Mouse (Mus musculus): ENCODE data around the gene Rras2. TPM values are rescaled to one million over a fixed set of nuclear protein-coding genes. Genes with fewer than 3 reads are reported as not detected.

Rras2 gene
- polyA plus RNA-seq, 1 experiment from 2014 or later = 21.2 TPM

DNA sequence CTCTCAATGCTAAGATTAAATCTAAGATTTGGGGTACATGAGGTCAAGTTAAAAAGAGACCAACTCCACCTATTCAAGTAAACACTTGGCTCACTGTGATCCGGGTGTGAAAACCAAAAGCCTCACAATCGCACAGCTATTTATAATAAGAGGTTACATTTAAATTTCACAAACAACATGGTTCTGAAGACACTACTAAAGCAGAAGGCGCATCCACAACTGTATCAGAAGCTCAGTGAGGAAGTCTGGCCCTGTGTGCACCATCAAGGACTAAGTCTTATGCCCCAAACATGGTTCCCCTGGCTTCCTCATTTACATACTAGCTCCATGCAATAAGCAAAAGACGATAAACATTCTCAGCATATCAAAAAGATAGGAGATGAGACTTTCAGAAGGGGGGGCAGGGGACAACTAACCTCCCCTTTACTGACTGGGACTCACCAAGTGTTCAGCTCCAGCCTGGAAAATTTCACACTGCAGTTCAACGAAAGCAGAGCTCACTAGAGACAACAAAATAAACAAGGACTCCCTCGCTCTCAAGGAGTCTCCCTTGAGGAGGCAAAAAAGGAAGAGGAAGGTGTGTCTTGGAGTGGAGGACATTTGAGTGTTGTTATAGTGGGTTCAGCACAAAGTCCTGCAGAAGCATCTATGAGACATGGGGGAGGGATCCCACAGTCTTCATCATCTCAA, 31.4 kb downstream of the Rras2 start:
- no peak for ATAC-seq (ENCODE audit: insufficient number of reproducible peaks, insufficient read depth, low FRiP score, low TSS enrichment, low read depth)
- no peak overlapping the region for H3K27ac ChIP-seq
- 79% methylated on average over 6 of the region's 6 CpGs for WGBS
- no peak overlapping the region for H3K4me3 ChIP-seq
- no peak overlapping the region for H3K4me2 ChIP-seq
- H3K27me3 ChIP-seq = no peaks in the 10 kb centered on the region
- H3K9me3 ChIP-seq = no peaks in the 10 kb centered on the region
- H3K9ac ChIP-seq = no peak overlapping the region
- peaks cover 35% of the 10 kb centered on the region for H3K4me1 ChIP-seq
- no peaks in the 10 kb centered on the region for H3K36me3 ChIP-seq

GRCm38 (mm10) chr7:114083760-114084159, 33.8 kb downstream of the Rras2 start:
- no peak overlapping the region for H3K9ac ChIP-seq
- H3K27me3 ChIP-seq = no peaks in the 10 kb centered on the region
- WGBS = 72% methylated on average over 3 of the region's 3 CpGs
- no peak overlapping the region for H3K4me2 ChIP-seq
- H3K36me3 ChIP-seq = no peaks in the 10 kb centered on the region
- no peak overlapping the region for H3K27ac ChIP-seq
- H3K4me3 ChIP-seq = no peak overlapping the region
- no peak for ATAC-seq (ENCODE audit: insufficient number of reproducible peaks, insufficient read depth, low FRiP score, low TSS enrichment, low read depth)
- H3K9me3 ChIP-seq = no peaks in the 10 kb centered on the region
- peaks cover 32% of the 10 kb centered on the region for H3K4me1 ChIP-seq

DNA sequence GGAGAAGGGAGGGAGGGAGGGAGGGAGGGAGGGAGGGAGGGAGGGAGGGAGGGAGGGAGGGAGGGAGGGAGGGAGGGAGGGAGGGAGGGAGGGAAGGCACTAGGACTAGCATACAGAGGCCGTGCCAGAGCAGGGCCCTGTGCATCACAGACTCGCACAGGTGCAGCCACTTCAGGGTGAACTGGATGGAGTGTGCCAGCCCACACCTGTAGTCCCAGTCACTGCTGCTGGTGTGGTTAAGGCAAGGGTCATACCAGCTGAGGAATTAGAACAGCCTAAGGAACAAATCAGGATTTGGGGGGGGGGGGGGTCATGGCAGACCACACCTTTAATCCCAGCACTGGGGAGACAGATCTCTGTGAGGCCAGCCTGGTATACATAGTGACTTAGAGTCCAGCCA, 34.5 kb downstream of the Rras2 start:
- 84% methylated on average over 2 of the region's 2 CpGs for WGBS
- no peaks in the 10 kb centered on the region for H3K27me3 ChIP-seq
- no peak overlapping the region for H3K4me3 ChIP-seq
- H3K9me3 ChIP-seq = no peaks in the 10 kb centered on the region
- H3K9ac ChIP-seq = no peak overlapping the region
- no peak overlapping the region for H3K27ac ChIP-seq
- H3K4me1 ChIP-seq = peaks cover 27% of the 10 kb centered on the region
- H3K4me2 ChIP-seq = no peak overlapping the region
- no peaks in the 10 kb centered on the region for H3K36me3 ChIP-seq
- no peak for ATAC-seq (ENCODE audit: insufficient number of reproducible peaks, insufficient read depth, low FRiP score, low TSS enrichment, low read depth)

DNA sequence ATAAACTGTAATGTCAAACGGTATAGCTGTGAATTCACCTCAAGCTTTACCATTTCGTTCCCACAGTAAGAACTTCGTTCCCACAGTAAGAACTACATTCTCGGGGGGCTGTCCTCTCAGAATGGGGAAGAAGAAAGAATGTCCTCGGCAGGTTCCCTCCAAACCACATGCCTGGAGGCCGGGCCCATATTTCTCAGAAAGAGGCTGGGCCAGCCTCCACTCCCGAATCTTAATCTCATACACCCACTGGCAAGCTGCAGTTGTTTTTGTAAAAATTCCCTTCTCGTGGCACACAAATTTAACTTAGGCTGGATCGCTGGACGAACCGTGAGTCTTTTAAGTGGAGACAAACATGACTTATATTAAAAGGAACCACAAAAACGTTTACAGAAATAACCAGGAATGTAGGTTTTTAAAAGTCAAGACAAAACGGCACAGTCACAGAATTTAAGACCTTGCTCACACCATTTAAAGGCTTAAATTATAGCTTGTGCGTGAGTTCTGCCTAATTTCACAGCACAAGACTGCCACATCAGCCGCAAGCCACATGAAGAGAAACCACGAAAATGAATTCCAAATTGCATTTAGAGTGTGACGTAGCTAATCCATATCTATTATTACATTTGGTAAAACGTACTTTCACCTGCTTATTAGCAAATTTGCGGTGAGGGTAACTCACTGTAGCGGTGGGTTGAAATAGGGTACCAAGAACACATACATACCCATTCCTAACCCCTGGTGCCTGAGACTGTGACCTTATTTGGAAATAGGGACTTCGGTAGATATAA, 35.8 kb downstream of the Rras2 start:
- no peak for ATAC-seq (ENCODE audit: insufficient number of reproducible peaks, insufficient read depth, low FRiP score, low TSS enrichment, low read depth)
- Histone ChIP-seq H3K36me3 (no peaks in the 10 kb centered on the region), H3K9me3 (no peaks in the 10 kb centered on the region)

DNA sequence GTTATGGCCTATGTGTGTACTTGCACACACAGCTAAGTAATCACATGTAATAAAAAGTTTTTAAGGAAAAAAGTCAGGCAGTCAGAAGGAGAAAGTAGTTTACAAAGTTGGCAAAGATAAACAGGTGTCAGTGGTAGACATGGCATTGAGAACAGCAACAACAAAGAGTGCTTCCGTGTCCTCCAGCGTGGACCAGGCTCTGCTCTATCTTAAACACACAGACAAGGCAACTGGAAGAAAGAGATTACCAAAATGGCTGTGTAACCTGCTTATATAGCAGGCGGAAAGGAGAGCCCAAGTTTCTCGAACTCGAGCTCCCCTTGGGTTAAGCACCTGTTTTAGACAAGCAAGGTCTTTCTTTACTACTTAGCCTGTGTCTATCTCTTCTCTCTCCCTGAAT, 37.3 kb downstream of the Rras2 start:
- WGBS = 92% methylated on average over 5 of the region's 5 CpGs
- peaks cover 16% of the 10 kb centered on the region for H3K4me1 ChIP-seq
- no peaks in the 10 kb centered on the region for H3K27me3 ChIP-seq
- H3K4me3 ChIP-seq = no peak overlapping the region
- no peaks in the 10 kb centered on the region for H3K9me3 ChIP-seq
- H3K36me3 ChIP-seq = no peaks in the 10 kb centered on the region
- no peak overlapping the region for H3K4me2 ChIP-seq
- H3K9ac ChIP-seq = no peak overlapping the region
- no peak overlapping the region for H3K27ac ChIP-seq
- no peak for ATAC-seq (ENCODE audit: insufficient number of reproducible peaks, insufficient read depth, low FRiP score, low TSS enrichment, low read depth)

More for the DNA sequence above, 35.8 kb downstream of the Rras2 start:
- H3K4me2 ChIP-seq = no peak overlapping the region
- H3K27ac ChIP-seq = no peak overlapping the region
- no peak overlapping the region for H3K4me3 ChIP-seq
- H3K4me1 ChIP-seq = peaks cover 17% of the 10 kb centered on the region
- H3K27me3 ChIP-seq = no peaks in the 10 kb centered on the region
- WGBS = 51% methylated on average over 21 of the region's 21 CpGs
- H3K9ac ChIP-seq = no peak overlapping the region

DNA sequence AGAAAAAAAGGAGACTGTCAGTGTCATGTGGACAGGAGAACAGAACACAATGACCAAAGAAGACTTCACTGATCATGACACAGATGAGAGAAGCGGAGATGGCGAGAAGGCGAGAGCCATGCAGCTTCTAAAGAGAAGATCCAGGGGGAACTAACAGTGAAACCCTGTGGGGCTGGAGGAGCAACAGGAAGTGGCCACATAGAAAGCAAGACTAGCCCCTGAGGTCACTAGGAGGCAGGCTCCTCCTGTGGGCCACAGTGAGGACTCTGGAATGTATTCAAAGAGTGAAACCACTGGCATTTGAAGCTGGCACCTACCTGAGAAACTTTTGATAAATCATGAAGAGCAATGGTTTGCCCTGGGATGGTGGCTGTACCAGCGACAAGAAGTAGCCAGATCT, 38.2 kb downstream of the Rras2 start:
- ATAC-seq (ENCODE audit: insufficient number of reproducible peaks, insufficient read depth, low FRiP score, low TSS enrichment, low read depth) = no peak
- Histone ChIP-seq H3K4me3 (no peak overlapping the region), H3K4me1 (peaks cover 16% of the 10 kb centered on the region), H3K36me3 (no peaks in the 10 kb centered on the region), H3K27me3 (no peaks in the 10 kb centered on the region), H3K9ac (no peak overlapping the region), H3K4me2 (no peak overlapping the region), H3K27ac (no peak overlapping the region), H3K9me3 (no peaks in the 10 kb centered on the region)
- WGBS = 96% methylated on average over 4 of the region's 4 CpGs

DNA sequence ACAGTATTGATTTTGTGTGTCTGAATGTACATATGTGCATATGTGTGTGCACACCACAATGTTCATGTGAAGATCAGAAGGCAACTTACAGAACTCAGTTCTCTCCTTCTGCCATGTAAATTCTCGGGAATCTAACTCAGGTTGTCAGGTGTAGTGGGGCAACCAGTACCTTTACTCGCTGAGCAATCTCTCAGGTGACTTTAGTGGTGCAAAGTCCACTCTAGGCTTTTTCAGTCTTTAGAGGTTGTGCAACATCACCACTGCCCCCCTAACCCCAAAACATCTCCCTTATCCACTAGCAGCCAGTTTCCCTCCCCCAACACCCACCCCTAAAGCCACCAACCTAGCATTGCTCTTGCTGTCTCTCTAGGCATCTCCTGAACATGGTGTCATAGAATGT, 43.0 kb downstream of the Rras2 start:
- H3K9ac ChIP-seq = no peak overlapping the region
- H3K27ac ChIP-seq = no peak overlapping the region
- 86% methylated on average over 2 of the region's 2 CpGs for WGBS
- H3K27me3 ChIP-seq = no peaks in the 10 kb centered on the region
- H3K9me3 ChIP-seq = no peaks in the 10 kb centered on the region
- no peak overlapping the region for H3K4me2 ChIP-seq
- ATAC-seq (ENCODE audit: insufficient number of reproducible peaks, insufficient read depth, low FRiP score, low TSS enrichment, low read depth) = no peak
- peaks cover 15% of the 10 kb centered on the region for H3K4me1 ChIP-seq
- no peak overlapping the region for H3K4me3 ChIP-seq
- H3K36me3 ChIP-seq = no peaks in the 10 kb centered on the region

DNA sequence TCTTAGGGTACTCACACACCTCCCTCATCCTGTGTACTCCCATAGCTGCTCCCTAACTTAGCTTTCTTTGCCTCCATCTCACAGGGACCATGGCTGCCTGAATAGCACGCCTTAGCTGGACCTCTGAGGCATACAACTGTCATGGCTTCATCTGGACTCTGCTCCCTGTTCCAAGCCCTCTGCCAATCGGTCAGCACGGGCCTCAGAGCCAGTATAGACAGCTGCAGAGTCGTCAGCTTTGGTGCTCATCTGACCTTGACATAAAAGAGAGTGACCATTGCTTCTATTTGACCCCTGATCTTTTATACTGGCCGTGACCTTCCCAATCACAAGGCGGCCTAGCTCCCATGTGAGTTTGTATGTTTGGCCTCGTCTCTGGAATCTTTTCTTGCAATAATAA, 43.4 kb downstream of the Rras2 start:
- Histone ChIP-seq H3K4me1 (peaks cover 15% of the 10 kb centered on the region), H3K9me3 (no peaks in the 10 kb centered on the region), H3K9ac (no peak overlapping the region), H3K36me3 (no peaks in the 10 kb centered on the region), H3K4me2 (no peak overlapping the region), H3K27me3 (no peaks in the 10 kb centered on the region), H3K27ac (no peak overlapping the region), H3K4me3 (no peak overlapping the region)
- no peak for ATAC-seq (ENCODE audit: insufficient number of reproducible peaks, insufficient read depth, low FRiP score, low TSS enrichment, low read depth)
- 72% methylated on average over 7 of the region's 7 CpGs for WGBS

DNA sequence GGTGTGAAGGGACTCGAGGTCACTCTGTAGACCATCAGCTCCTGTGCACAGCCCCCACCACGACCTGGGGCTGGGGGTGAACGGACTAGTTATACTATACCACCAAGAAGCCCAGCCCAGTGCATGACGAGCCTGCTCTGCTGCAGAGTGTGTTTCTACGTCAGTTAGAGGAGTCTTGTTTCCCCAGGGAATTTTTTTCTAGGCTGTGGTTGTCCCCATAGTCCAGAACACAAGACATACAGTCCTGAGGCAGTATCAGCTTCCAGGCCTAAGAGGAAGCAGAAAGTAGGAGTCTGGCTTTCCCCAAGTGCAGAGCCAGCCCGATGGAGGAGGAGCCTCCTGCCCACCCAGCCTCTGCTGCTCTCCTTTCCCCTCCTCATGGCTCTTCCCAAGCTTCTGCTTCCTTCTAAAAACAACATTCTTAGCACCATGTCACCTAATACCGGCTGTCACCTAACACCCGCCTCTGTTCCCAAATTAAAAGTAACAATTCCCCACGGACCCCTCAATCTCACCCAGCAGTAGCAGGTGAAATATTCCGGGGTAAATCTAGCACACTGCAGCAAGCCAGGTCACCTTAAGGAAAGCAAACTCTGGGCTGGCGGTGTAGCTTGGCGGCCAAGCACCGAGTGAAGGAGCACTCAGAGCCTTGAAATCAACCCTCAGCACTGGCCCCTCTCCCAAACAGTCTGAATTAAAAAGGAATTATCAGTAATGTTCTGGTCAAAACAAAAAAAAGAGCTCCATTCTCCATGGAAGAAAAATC, 45.5 kb downstream of the Rras2 start:
- no peak overlapping the region for H3K4me3 ChIP-seq

DNA sequence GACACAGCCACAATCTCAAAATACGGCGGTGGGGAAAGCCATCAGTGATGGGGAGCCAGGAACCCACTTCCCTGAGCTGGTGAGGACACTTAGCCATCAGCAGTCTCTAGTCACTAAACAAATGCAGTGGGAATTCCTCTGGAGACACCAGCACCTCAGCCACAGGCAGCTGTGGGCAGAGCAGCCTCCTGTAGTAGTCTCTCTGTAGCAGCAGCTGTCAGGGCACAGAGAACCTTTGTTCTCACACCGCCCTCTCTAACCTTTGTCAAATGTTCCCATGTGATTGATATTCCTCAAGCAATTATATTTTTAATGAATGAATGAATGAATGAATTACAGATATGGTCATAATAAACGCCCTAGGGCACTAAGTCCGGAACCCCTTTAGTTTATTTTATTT, 46.2 kb downstream of the Rras2 start:
- H3K27me3 ChIP-seq = no peaks in the 10 kb centered on the region
- H3K4me2 ChIP-seq = peak overlapping the region; percentile 32; the same call in 1 of the 2 replicates
- peaks cover 21% of the 10 kb centered on the region for H3K4me1 ChIP-seq
- ATAC-seq (ENCODE audit: insufficient number of reproducible peaks, insufficient read depth, low FRiP score, low TSS enrichment, low read depth) = no peak
- 67% methylated on average over 5 of the region's 5 CpGs for WGBS
- no peak overlapping the region for H3K4me3 ChIP-seq
- no peaks in the 10 kb centered on the region for H3K9me3 ChIP-seq
- H3K9ac ChIP-seq = no peak overlapping the region
- no peak overlapping the region for H3K27ac ChIP-seq
- no peaks in the 10 kb centered on the region for H3K36me3 ChIP-seq

More for the DNA sequence above, 45.5 kb downstream of the Rras2 start:
- Histone ChIP-seq H3K9ac (no peak overlapping the region; the same call in 1 of the 2 replicates), H3K27ac (peak overlapping the region; percentile 22; the same call in 1 of the 2 replicates), H3K4me2 (peak overlapping the region; percentile 32), H3K4me1 (peaks cover 15% of the 10 kb centered on the region), H3K9me3 (no peaks in the 10 kb centered on the region), H3K27me3 (no peaks in the 10 kb centered on the region), H3K36me3 (no peaks in the 10 kb centered on the region)
- 11% methylated on average over 13 of the region's 13 CpGs for WGBS
- peak; percentile 63; the same call in 1 of the 2 replicates for ATAC-seq (ENCODE audit: insufficient number of reproducible peaks, insufficient read depth, low FRiP score, low TSS enrichment, low read depth)

DNA sequence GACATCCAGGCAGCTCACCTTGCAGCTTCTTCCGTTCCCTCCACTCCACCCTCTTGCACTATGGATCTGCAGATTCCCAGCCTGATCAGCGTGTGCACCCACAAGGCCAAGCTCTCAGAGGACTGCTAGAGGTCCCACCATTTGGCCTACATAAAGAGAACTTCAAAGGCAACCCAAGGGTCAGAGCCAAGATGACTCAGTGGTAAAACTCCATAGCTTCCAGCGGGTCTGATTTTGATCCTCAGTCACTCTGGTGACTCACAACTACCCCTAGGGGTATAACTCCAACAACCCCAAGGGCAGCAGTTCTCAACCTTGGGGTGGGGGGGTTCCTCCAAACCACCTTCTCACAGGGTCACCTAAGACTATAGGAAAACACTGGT, 47.1 kb downstream of the Rras2 start:
- no peak overlapping the region for H3K4me3 ChIP-seq
- no peaks in the 10 kb centered on the region for H3K9me3 ChIP-seq
- H3K9ac ChIP-seq = no peak overlapping the region
- H3K27ac ChIP-seq = no peak overlapping the region
- H3K36me3 ChIP-seq = no peaks in the 10 kb centered on the region
- H3K4me1 ChIP-seq = peaks cover 30% of the 10 kb centered on the region
- 86% methylated on average over 3 of the region's 3 CpGs for WGBS
- ATAC-seq (ENCODE audit: insufficient number of reproducible peaks, insufficient read depth, low FRiP score, low TSS enrichment, low read depth) = no peak
- H3K4me2 ChIP-seq = no peak overlapping the region
- no peaks in the 10 kb centered on the region for H3K27me3 ChIP-seq
